Mouse (Mus musculus) spleen, adult 12 weeks (tissue): ENCODE data around the gene Galnt17.

Experiments
- DNase-seq: peaks from one replicate; pipeline ENCODE4 v3.0.0; 2022; ENCODE audit warnings: low spot score

The Galnt17 gene

DNA sequence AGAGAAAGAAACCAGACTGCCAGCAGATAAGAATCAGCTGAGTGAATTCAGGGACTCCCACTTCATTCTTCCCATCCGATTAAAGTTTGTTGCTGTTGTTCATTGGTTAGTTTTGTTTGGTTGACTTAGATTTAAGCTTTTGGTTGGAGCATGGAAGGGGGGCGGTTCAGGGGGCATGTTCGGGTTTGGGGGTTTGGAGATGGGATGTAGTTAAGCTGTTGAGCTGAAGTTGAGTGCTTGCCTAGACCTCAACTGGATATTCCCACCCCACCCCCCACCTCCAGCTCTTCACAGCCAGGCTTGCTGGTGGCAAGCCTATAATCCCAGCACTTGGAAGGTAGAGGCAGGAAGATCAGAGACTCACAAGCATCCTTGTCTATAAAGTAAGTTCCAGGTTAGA is at the start of gene Galnt17:
Gene Galnt17 (minus strand): TSS at position 101 of the 400 bp plus-strand sequence.
- no peak for DNase-seq

GRCm38 (mm10) chr5:131334536-131334935 is 26.2 kb upstream of the Galnt17 start:
- no peak for DNase-seq

DNA sequence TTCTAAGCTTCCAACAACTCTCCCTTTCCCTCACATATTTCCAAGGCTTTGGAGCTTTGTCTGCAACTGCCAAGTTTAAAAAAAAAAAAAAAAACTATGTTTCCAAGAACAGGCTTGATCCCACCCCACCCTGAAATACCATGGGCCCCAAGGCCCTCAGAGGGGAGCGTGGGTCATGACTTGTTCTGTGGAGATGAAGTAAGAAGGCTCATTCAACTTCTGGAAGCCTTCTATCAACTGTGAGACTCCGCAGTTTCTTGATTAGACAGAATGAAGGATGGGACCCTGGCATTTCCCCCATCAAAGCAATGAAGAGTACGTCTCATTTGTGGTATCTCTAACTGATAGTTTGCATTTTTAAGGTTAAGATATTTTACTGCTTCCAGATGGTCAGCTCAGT is 13.0 kb upstream of the Galnt17 start:
- no peak for DNase-seq

GRCm38 (mm10) chr5:131319605-131320004 is 11.3 kb upstream of the Galnt17 start:
- DNase-seq = no peak

DNA sequence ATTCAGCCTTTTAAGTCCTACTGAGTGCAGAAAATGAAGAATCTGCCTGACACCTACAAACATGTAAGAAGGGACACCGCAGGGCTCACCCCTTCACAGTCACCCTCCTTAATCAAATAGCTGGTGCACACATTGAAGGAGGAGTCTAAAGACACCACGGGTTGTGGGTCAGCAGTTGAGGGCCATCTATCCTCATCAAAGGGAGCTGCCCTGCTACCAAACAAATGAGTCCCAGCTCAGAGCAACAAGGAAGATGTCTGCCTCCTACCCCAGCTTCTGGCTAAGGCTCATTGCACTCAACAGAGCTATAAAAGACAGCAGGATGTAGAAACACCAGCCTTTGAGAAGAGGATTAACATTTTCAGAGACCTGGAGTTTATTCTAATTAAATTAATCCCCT is 10.8 kb upstream of the Galnt17 start:
- no peak for DNase-seq

- no peak for DNase-seq
Observed at GRCm38 (mm10) chr5:131315016-131315415, 6.7 kb upstream of the Galnt17 start.

GRCm38 (mm10) chr5:131307656-131308151 is 593 bp downstream of the Galnt17 start:
- no peak for DNase-seq

DNA sequence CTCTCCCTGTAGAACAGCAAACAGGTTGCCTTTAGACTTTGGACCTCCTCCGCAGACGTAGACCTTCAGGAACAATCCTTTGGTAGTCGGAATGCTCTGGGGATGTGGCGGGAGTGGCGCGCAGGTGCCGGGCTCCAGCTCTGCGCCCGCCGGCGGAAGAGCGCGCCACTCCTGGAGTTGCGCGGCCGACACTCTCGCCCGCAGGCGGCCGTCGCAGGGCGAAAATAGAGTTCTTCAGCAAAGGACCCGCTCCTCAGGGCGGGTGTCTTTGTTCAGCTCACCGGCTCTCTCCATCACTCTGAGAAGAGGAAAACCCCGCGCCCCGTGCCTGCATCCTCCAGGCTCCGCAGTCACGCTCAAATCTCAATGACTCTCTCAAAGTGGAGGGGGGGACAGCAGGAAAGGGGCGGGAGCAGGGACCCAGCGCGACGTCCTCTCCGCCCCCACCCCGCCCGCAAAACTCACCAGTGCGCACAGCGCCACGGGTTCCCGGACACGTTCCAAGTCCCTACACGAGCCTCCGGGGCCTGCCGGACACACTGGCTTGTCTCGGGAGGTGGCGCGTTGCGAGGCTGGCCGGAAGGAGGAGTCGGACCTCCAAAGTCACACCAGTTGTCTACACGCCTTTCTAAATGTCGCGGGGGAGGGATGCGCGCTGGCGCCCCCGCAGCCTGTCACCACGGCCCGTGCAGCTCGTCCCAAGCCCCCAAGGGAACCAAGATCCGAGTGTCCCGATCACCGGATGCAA is 1.2 kb downstream of the Galnt17 start:
- no peak for DNase-seq

- DNase-seq = no peak
Observed at GRCm38 (mm10) chr5:131306321-131306907, 1.9 kb downstream of the Galnt17 start.

GRCm38 (mm10) chr5:131305223-131305622 is 3.1 kb downstream of the Galnt17 start:
- DNase-seq = no peak

DNA sequence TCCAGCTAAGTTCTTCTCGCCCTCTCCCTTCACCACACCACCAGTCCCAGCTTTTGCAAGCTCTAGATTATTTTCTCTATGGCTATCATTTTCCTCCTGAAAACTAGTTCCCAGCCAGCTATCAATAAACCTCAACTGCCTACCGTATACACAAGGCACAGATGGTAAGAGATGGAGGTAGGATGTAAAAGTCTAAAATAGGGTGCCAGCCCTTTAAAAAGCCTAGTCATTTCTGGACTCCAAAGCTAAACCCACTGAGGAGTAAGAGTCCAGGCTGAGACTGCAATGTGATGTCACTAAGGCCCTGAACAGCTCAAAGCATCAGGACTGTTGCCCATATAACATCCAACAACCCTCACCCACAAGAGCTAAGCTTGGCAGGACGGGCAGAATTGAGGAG is 6.8 kb downstream of the Galnt17 start:
- DNase-seq = no peak

DNA sequence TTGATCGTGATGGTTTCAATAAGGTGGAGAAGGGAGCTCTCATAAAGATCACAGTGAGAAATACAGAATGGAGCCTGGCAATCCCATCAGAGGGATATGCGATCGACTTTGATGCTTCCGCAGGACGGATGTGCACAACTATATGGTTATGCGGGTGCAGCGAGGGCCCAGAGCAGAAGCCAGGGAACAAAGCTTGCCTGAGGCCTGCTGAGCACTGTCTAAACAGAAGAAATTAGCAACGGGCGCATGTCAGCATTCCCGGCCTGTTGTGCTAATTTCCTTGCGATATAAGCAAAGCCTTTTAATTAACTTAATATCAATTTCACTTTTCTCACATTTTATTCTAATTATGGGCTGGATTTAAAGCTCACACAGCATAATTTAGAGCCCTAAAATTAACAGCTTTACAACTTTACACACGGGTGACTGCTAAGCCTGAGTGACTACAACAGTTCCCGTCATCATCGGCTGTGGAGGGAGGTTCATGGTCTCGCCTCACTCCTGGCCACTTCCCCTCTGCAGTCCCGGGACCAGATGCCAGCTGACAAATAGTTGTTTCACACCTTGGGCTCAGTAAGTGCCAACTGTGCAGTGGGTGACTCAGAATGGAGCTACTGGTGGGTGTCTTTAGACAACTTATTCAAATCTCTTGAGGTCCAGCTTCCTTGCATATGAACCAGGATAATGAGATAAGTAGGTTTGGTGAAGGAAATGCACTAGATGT is 14.4 kb downstream of the Galnt17 start:
- DNase-seq = no peak

DNA sequence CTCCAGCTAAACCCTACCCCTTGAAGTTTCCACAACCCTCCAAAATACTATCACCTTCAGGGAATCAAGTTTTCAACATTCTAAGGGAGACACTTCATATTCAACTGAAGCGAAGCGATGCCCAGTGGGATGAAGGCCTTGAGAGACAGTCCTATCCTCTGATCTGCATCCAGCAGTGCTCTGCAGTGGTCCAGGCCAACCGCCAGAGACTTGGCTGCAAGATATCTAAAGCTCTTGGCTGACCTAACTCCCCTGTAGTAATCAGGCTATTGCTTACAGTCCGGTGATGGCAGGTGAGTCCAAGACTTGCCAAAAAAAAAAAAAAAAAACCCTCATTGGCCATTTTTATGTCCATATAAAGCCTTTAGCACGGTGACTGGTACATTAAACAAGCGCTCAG is 21.2 kb downstream of the Galnt17 start:
- no peak for DNase-seq

DNA sequence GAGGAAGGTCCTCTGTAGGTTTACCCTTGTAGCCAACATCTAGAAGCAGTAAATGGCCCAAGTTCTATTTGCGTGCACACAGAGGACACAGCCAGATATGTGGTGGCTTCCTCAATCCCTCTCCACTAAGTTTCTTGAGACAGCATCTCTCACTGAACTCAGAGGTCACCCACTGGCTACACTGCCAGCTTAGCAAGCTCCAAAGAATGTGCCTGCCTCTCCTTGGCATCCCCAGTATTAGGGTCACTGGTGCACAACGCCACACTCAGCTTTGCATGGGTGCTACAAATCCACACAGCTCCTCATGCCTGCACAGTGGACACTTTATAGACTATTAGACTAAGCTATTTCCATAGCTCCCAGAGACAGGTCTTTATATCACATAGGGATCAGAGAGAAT is 21.6 kb downstream of the Galnt17 start:
- no peak for DNase-seq

DNA sequence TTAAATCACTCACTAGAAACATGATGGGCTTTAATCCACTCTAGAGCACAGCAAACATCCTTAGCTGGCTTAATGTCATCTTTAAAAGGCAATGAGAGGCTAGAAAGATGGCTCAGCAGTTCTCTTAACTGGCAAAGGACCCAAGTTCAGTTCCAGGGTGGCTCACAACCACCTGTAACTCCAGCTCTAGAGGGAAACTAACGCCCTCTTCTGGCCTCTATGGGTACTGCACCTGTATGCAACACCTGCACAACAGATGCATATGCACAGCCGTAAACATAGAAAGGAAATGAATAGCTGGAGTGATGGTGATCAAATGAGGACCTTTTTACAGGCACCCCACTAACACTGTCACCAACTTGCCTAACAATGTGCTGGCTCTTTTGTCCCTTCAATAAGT is 27.9 kb downstream of the Galnt17 start:
- DNase-seq = no peak

GRCm38 (mm10) chr5:131279286-131279685 is 29.0 kb downstream of the Galnt17 start:
- DNase-seq = no peak

GRCm38 (mm10) chr5:131277227-131277626 is 31.1 kb downstream of the Galnt17 start:
- DNase-seq = no peak

GRCm38 (mm10) chr5:131266291-131266690 is 42.0 kb downstream of the Galnt17 start:
- no peak for DNase-seq

- DNase-seq = no peak
Observed at GRCm38 (mm10) chr5:131264145-131264544, 44.2 kb downstream of the Galnt17 start.

DNA sequence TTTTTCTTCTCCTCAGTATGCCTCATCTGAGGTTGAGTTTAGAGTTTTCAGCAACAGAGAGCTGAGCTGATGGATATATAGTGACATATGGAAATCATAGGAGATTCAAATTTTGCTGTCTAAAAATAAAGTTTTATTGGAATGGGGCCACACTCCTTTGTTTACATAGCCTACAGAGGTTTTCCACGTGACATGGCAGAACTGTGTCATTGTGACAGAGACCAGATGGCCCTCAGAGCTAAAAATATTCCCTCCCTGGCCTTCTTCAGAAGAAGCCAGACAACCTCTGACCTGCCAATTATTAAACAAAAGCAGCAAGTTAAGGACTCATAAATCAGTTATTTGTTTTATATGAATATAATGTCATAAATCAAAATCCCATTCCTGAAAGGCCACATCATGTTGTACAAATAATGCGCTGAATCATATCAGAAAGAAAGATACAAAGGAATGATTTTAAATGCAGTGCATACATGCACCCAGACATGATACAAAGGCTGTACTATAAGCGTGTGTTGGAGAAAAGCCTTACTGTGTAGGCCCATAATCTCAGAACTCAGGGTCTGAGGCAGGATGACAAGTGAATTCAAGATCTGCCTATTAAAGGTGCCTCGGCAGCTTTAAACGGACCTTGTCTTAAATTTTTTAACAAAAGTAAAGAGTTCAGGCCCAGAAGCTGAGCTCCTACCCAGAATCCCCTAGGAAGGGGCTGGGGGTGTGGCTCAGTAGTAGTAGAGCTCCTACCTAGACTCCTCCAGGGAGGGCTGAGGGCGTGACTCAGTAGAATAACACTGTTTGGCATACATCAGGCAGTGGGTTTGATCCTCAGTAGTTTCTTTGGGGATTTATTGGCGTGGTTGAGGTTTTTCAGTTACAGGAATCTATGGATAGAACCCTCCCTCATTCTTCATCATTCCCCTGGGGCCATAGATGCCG is 57.3 kb downstream of the Galnt17 start:
- no peak for DNase-seq

GRCm38 (mm10) chr5:131248416-131248815 is 59.9 kb downstream of the Galnt17 start:
- DNase-seq = no peak

DNA sequence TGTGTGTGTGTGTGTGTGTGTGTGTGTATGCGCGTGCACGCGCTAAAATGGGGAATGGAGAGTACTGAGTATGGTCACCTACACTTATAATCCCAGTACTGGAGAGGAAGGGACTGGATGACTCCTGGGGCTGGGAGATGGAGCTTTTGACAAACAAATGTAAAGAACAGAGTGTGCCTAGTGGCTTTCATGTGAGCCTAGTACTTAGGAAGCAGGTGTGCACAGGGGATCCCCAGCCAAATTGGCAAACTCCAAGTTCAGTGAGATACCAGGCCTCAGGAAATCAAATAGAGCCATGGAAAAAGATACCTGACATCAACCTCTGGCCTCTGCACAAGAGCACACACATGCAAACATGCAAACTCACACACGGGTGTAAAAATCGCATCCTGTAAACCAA is 61.7 kb downstream of the Galnt17 start:
- no peak for DNase-seq
